Mouse (Mus musculus): ENCODE results near the gene Tcf12.

DNA sequence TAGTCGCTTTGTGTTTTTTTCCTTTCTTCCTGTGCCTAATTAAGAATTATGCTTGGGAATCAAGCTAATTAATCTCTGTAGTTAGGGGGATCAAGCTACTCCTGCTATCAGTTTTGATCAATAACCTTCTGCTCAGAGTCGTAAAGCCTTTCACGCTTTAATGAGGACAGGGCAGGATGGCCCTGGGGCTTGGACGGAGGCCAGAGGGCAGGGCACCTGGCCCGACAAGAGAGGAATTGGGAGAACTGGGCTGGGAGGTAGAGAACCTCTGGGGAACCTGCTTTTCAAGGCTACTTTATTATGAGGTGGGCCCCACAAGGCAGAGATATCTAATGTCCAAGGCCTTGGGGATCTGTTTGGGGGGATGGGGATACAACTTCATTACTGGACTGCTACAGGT, 274.3 kb downstream of the Tcf12 start:
- TF ChIP-seq EP300 (IDR thresholded peaks at IDR 0.05; ENCODE audit: low read depth) (no peak), CTCF (IDR thresholded peaks at IDR 0.05; ENCODE audit: low read depth) (no peak)
